Mouse (Mus musculus): ENCODE measurements around the gene Rab12.

The Rab12 gene

GRCm38 (mm10) chr17:66502865-66503264, 16.7 kb downstream of the Rab12 start:
- no peak for DNase-seq (ENCODE audit: low spot score)

GRCm38 (mm10) chr17:66498598-66498997, 20.9 kb downstream of the Rab12 start:
- DNase-seq (ENCODE audit: low spot score), result no peak

GRCm38 (mm10) chr17:66496589-66496988, 22.9 kb downstream of the Rab12 start:
- DNase-seq (ENCODE audit: low spot score), result no peak

- peak; percentile 54 for DNase-seq (ENCODE audit: low spot score)
Observed at GRCm38 (mm10) chr17:66490022-66490601, 29.4 kb downstream of the Rab12 start.

GRCm38 (mm10) chr17:66486576-66486975, 33.0 kb downstream of the Rab12 start:
- DNase-seq (ENCODE audit: low spot score), result no peak

- DNase-seq (ENCODE audit: low spot score), result peak; percentile 71
Observed at GRCm38 (mm10) chr17:66485742-66486141, 33.8 kb downstream of the Rab12 start.

GRCm38 (mm10) chr17:66484965-66485364, 34.6 kb downstream of the Rab12 start:
- DNase-seq (ENCODE audit: low spot score), result no peak

- peak; percentile 59 for DNase-seq (ENCODE audit: low spot score)
Observed at GRCm38 (mm10) chr17:66483651-66484454, 35.7 kb downstream of the Rab12 start.

- no peak for DNase-seq (ENCODE audit: low spot score)
Observed at GRCm38 (mm10) chr17:66481295-66481694, 38.2 kb downstream of the Rab12 start.

GRCm38 (mm10) chr17:66480491-66481278, 38.8 kb downstream of the Rab12 start:
- DNase-seq (ENCODE audit: low spot score), result no peak

- DNase-seq (ENCODE audit: low spot score), result no peak
Observed at GRCm38 (mm10) chr17:66479813-66480490, 39.6 kb downstream of the Rab12 start.

GRCm38 (mm10) chr17:66479311-66479710, 40.2 kb downstream of the Rab12 start:
- no peak for DNase-seq (ENCODE audit: low spot score)

GRCm38 (mm10) chr17:66473205-66473604, 46.3 kb downstream of the Rab12 start:
- no peak for DNase-seq (ENCODE audit: low spot score)

- DNase-seq (ENCODE audit: low spot score), result no peak
Observed at GRCm38 (mm10) chr17:66471775-66472174, 47.8 kb downstream of the Rab12 start.

- DNase-seq (ENCODE audit: low spot score), result no peak
Observed at GRCm38 (mm10) chr17:66471252-66471651, 48.3 kb downstream of the Rab12 start.

GRCm38 (mm10) chr17:66470020-66470419, 49.5 kb downstream of the Rab12 start:
- DNase-seq (ENCODE audit: low spot score), result no peak

- no peak for DNase-seq (ENCODE audit: low spot score)
Observed at GRCm38 (mm10) chr17:66457278-66457677, 62.3 kb downstream of the Rab12 start.

GRCm38 (mm10) chr17:66451143-66451542, 68.4 kb downstream of the Rab12 start:
- peak; percentile 90 for DNase-seq (ENCODE audit: low spot score)

GRCm38 (mm10) chr17:66450526-66451070, 68.9 kb downstream of the Rab12 start:
- DNase-seq (ENCODE audit: low spot score), result no peak

GRCm38 (mm10) chr17:66449460-66450341, 69.8 kb downstream of the Rab12 start, which contains the start of gene Mtcl1:
Gene Mtcl1 (minus strand): TSS chr17:66449750.
- DNase-seq (ENCODE audit: low spot score), result peak; percentile 78
